Mouse (Mus musculus) small intestine, adult 2 months (tissue): Measurements from ENCODE around the gene Mpi.

Source experiments
- CTCF ChIP-seq: fragments of 200-500 bp; IDR thresholded peaks from 2 replicates; pipeline ENCODE4 v1.5.1; 2012; ENCODE audit warnings: low read depth, mild to moderate bottlenecking, control low read depth, inconsistent platforms, low read length, moderate library complexity, mixed read lengths; ENCODE audit not compliant: insufficient replicate concordance, insufficient read length; ENCODE audit errors: extremely low read depth
- POLR2A ChIP-seq: fragments of 200-500 bp; IDR thresholded peaks from 2 replicates; pipeline ENCODE4 v1.6.1; 2012; ENCODE audit warnings: low read depth, mild to moderate bottlenecking, control low read depth, inconsistent platforms, low read length, moderate library complexity

- TF ChIP-seq CTCF (no peak), POLR2A (no peak)
Measured at GRCm38 (mm10) chr9:57504891-57505290, 47.7 kb downstream of the Mpi start.
